Mouse (Mus musculus) liver, adult 2 months (tissue): ENCODE results near the gene Plekhg5. TPM values are rescaled to one million over a fixed set of nuclear protein-coding genes. Genes with fewer than 3 reads are reported as not detected.

Experiments used
- DNase-seq: peaks from one replicate; pipeline ENCODE4 v3.0.0-alpha.2; 2011; ENCODE audit warnings: low read depth, low spot score; ENCODE audit errors: extremely low read depth
- H3K27ac ChIP-seq: fragments of 200-500 bp; replicated peaks from 2 replicates; pipeline ENCODE4 v1.5.1; 2012; ENCODE audit warnings: low read depth, mild to moderate bottlenecking, control low read depth, inconsistent platforms, low read length; ENCODE audit not compliant: insufficient read depth
- H3K27me3 ChIP-seq: fragments of 200-500 bp; 2 replicates; pipeline ENCODE4 v1.6.1; 2012; ENCODE audit warnings: mild to moderate bottlenecking, moderate library complexity, low read length, inconsistent platforms; ENCODE audit not compliant: control insufficient read depth, insufficient read depth
- H3K36me3 ChIP-seq: fragments of 200-500 bp; 2 replicates; pipeline ENCODE4 v1.6.1; 2012; ENCODE audit warnings: low read length, inconsistent platforms; ENCODE audit not compliant: control insufficient read depth, insufficient read depth
- H3K4me1 ChIP-seq: fragments of 200-500 bp; 2 replicates; pipeline ENCODE4 v1.6.1; 2011; ENCODE audit warnings: low read length; ENCODE audit not compliant: control insufficient read depth, insufficient read depth
- H3K4me3 ChIP-seq: fragments of 200-500 bp; 2 replicates; pipeline ENCODE4 v1.5.1; 2011; ENCODE audit warnings: low read depth, mild to moderate bottlenecking, control low read depth, low read length, moderate library complexity; ENCODE audit not compliant: insufficient read depth
- H3K79me2 ChIP-seq: fragments of 200-500 bp; 2 replicates; pipeline ENCODE4 v1.6.1; 2012; ENCODE audit warnings: inconsistent platforms, mild to moderate bottlenecking, low read length, moderate library complexity; ENCODE audit not compliant: control insufficient read depth, insufficient read depth
- H3K9ac ChIP-seq: fragments of 200-500 bp; 2 replicates; pipeline ENCODE4 v1.6.1; 2012; ENCODE audit warnings: low read depth, mild to moderate bottlenecking, control low read depth, inconsistent platforms, low read length
- CTCF ChIP-seq: fragments of 200-500 bp; IDR thresholded peaks from 2 replicates; pipeline ENCODE4 v1.5.1; 2011; ENCODE audit warnings: low read depth, low read length, control low read depth
- POLR2A ChIP-seq: fragments of 200-500 bp; IDR thresholded peaks from 2 replicates; pipeline ENCODE4 v1.6.1; 2011; ENCODE audit warnings: low read length, control low read depth; ENCODE audit not compliant: insufficient read depth; ENCODE audit errors: extremely low read depth
- WGBS: fragments of 180-500 bp; shearing (Covaris S2); methylation state at CpG from one replicate; pipeline ENCODE4 v1.1.7; 2018; 5-methylcytosine and 5-hydroxymethylcytosine counted together
- polyA plus RNA-seq: library from polyadenylated mRNA; depleted of rRNA; stranded (reverse); fragments of >200 nt; gene quantifications from 2 replicates; pipeline ENCODE4 v1.2.3, GENCODE M21; 2012
- total RNA-seq: library from RNA; depleted of rRNA; stranded (reverse); fragments of >200 nt; gene quantifications from 2 replicates; pipeline ENCODE4 v1.2.3, GENCODE M21; 2014

Gene Plekhg5
- total and polyA plus RNA-seq, 2 experiments: 2.4 to 6.6 TPM

DNA sequence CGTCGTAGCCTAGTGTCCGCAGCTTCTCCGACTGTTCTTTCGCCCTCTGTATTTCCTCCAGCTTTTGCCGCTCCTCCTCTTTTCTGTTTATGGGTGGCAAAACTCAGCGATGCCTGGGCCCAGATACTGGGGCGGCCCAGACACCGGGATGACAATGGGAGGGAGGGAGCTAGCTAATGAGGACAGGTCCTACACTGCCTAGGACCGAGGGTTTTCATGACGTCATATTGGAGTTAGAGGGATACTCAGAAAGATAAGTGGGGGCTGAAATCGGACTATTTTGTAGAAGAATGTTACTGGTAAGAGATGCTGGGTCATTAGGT, 48.8 kb downstream of the Plekhg5 start:
- Histone ChIP-seq H3K27ac (no peak overlapping the region), H3K4me3 (no peak overlapping the region), H3K27me3 (peaks cover 24% of the 10 kb centered on the region), H3K9ac (no peak overlapping the region), H3K4me1 (no peaks in the 10 kb centered on the region), H3K36me3 (no peaks in the 10 kb centered on the region), H3K79me2 (no peaks in the 10 kb centered on the region)
- 7% methylated on average over 12 of the region's 12 CpGs for WGBS
- TF ChIP-seq POLR2A (no peak), CTCF (no peak)
- DNase-seq: no peak

- no peaks in the 10 kb centered on the region for H3K4me1 ChIP-seq
- H3K27ac ChIP-seq: no peak overlapping the region
- WGBS: 57% methylated on average over 13 of the region's 13 CpGs
- TF ChIP-seq POLR2A (no peak), CTCF (no peak)
- H3K4me3 ChIP-seq: no peak overlapping the region
- no peak overlapping the region for H3K9ac ChIP-seq
- H3K27me3 ChIP-seq: peaks cover 28% of the 10 kb centered on the region
- H3K79me2 ChIP-seq: no peaks in the 10 kb centered on the region
- DNase-seq: no peak
- no peaks in the 10 kb centered on the region for H3K36me3 ChIP-seq
Measured at GRCm38 (mm10) chr4:152124361-152124961, 52.2 kb downstream of the Plekhg5 start.

GRCm38 (mm10) chr4:152125161-152126025, 53.1 kb downstream of the Plekhg5 start:
- Histone ChIP-seq H3K4me1 (no peaks in the 10 kb centered on the region), H3K27ac (no peak overlapping the region), H3K27me3 (peaks cover 20% of the 10 kb centered on the region), H3K36me3 (no peaks in the 10 kb centered on the region), H3K79me2 (no peaks in the 10 kb centered on the region), H3K9ac (no peak overlapping the region; the same call in 1 of the 2 replicates), H3K4me3 (peak overlapping the region; percentile 37; the same call in 1 of the 2 replicates)
- DNase-seq: no peak
- WGBS: 46% methylated on average over 56 of the region's 56 CpGs
- TF ChIP-seq CTCF: no peak
- TF ChIP-seq POLR2A: no peak

GRCm38 (mm10) chr4:152126026-152126920, 54.0 kb downstream of the Plekhg5 start:
- Histone ChIP-seq H3K4me3 (peak overlapping the region; percentile 37; the same call in 1 of the 2 replicates), H3K9ac (peak overlapping the region; percentile 33; the same call in 1 of the 2 replicates), H3K27me3 (peaks cover 11% of the 10 kb centered on the region), H3K27ac (no peak overlapping the region), H3K4me1 (no peaks in the 10 kb centered on the region), H3K79me2 (no peaks in the 10 kb centered on the region), H3K36me3 (no peaks in the 10 kb centered on the region)
- no peak for DNase-seq
- 43% methylated on average over 65 of the region's 65 CpGs for WGBS
- TF ChIP-seq CTCF: no peak
- no peak for TF ChIP-seq POLR2A

GRCm38 (mm10) chr4:152127884-152128283, 55.6 kb downstream of the Plekhg5 start:
- no peak for TF ChIP-seq CTCF
- no peak for TF ChIP-seq POLR2A
- Histone ChIP-seq H3K4me1 (no peaks in the 10 kb centered on the region; the same call in 1 of the 2 replicates), H3K9ac (no peak overlapping the region), H3K79me2 (no peaks in the 10 kb centered on the region), H3K4me3 (no peak overlapping the region), H3K27me3 (peaks cover 9% of the 10 kb centered on the region), H3K27ac (no peak overlapping the region), H3K36me3 (no peaks in the 10 kb centered on the region)
- DNase-seq: no peak
- 92% methylated on average over 11 of the region's 11 CpGs for WGBS
